Mouse (Mus musculus) lung, postnatal 0 days (tissue): ENCODE data around the gene Slc52a3. TPM values are rescaled to one million over a fixed set of nuclear protein-coding genes. Genes with fewer than 3 reads are reported as not detected.

Source experiments
- ATAC-seq: fragments of 200-750 bp; cut with Nextera tagmentation; 2 replicates; pipeline ENCODE4 v1.8.0; 2017; ENCODE audit warnings: moderate library complexity
- DNase-seq: peaks from one replicate; pipeline ENCODE4 v3.0.0-alpha.2; 2016; ENCODE audit warnings: low spot score
- H3K27ac ChIP-seq: fragments of 300-500 bp; sonication (generic); 2 replicates; pipeline ENCODE4 v1.5.1; 2014; ENCODE audit warnings: antibody characterized with exemption, mild to moderate bottlenecking, low read length, mixed read lengths
- H3K27me3 ChIP-seq: fragments of 300-500 bp; sonication (generic); replicated peaks from 2 replicates; pipeline ENCODE4 v1.6.1; 2014; ENCODE audit warnings: low read length, mixed read lengths; ENCODE audit not compliant: insufficient read depth
- H3K36me3 ChIP-seq: fragments of 300-500 bp; sonication (generic); 2 replicates; pipeline ENCODE4 v1.6.1; 2014; ENCODE audit warnings: low read length, mixed read lengths; ENCODE audit not compliant: insufficient read depth
- H3K4me1 ChIP-seq: fragments of 300-500 bp; sonication (generic); 2 replicates; pipeline ENCODE4 v1.6.1; 2014; ENCODE audit warnings: antibody characterized with exemption, low read depth, low read length, mixed read lengths; ENCODE audit not compliant: insufficient read depth
- H3K4me2 ChIP-seq: fragments of 300-500 bp; sonication (generic); replicated peaks from 2 replicates; pipeline ENCODE4 v1.6.1; 2014; ENCODE audit warnings: low read depth, mild to moderate bottlenecking, low read length, moderate library complexity, mixed read lengths
- H3K4me3 ChIP-seq: fragments of 300-500 bp; sonication (generic); 2 replicates; pipeline ENCODE4 v1.5.1; 2014; ENCODE audit warnings: low read depth, low read length
- H3K9ac ChIP-seq: fragments of 300-500 bp; sonication (generic); replicated peaks from 2 replicates; pipeline ENCODE4 v1.6.1; 2014; ENCODE audit warnings: low read depth, mild to moderate bottlenecking
- H3K9me3 ChIP-seq: fragments of 300-500 bp; sonication (generic); 2 replicates; pipeline ENCODE4 v1.6.1; 2016; ENCODE audit warnings: low read length, mixed read lengths
- CTCF ChIP-seq: IDR thresholded peaks from 2 replicates; pipeline ENCODE4 v1.5.1; 2016; ENCODE audit warnings: antibody characterized with exemption, mild to moderate bottlenecking
- EP300 ChIP-seq: IDR thresholded peaks from 2 replicates; pipeline ENCODE4 v1.6.1; 2016; ENCODE audit warnings: antibody characterized with exemption, mild to moderate bottlenecking, control low read depth
- WGBS: fragments of 180-500 bp; shearing (Covaris S2); extraction: QIAGEN DNeasy Blood & Tissue Kit; methylation state at CpG from one replicate; pipeline ENCODE4 v1.1.7; 2014; 5-methylcytosine and 5-hydroxymethylcytosine counted together
- polyA plus RNA-seq: library from polyadenylated mRNA; unstranded; fragments of >200 nt; fragmentation: Nextera tagmentation; extraction: Ambion mirVana; gene quantifications from 2 replicates; pipeline ENCODE4 v1.2.1, GENCODE M21; 2015

Slc52a3 gene
- polyA plus RNA-seq, 1 experiment from 2014 or later: 26.0 TPM

- ATAC-seq: no peak
Observed at GRCm38 (mm10) chr2:151997776-151998504, 1.6 kb downstream of the Slc52a3 start.

GRCm38 (mm10) chr2:151998505-151998899 lies 2.2 kb downstream of the Slc52a3 start:
- Histone ChIP-seq H3K4me1 (peaks cover 5% of the 10 kb centered on the region; the same call in 1 of the 2 replicates), H3K4me2 (no peak overlapping the region), H3K27ac (no peak overlapping the region), H3K4me3 (no peak overlapping the region), H3K9ac (no peak overlapping the region), H3K27me3 (no peaks in the 10 kb centered on the region), H3K36me3 (no peaks in the 10 kb centered on the region), H3K9me3 (no peaks in the 10 kb centered on the region)
- TF ChIP-seq CTCF (no peak), EP300 (no peak)
- DNase-seq (no peak), ATAC-seq (peak; percentile 30; the same call in 1 of the 2 replicates)
- WGBS: 58% methylated on average over 9 of the region's 9 CpGs

More at GRCm38 (mm10) chr2:151997776-151998504, 1.6 kb downstream of the Slc52a3 start:
- H3K27ac ChIP-seq: no peak overlapping the region
- no peak overlapping the region for H3K9ac ChIP-seq
- H3K9me3 ChIP-seq: no peaks in the 10 kb centered on the region
- 47% methylated on average over 8 of the region's 8 CpGs for WGBS
- peaks cover 5% of the 10 kb centered on the region; the same call in 1 of the 2 replicates for H3K4me1 ChIP-seq
- H3K27me3 ChIP-seq: no peaks in the 10 kb centered on the region
- H3K4me2 ChIP-seq: no peak overlapping the region
- no peak for DNase-seq
- H3K36me3 ChIP-seq: no peaks in the 10 kb centered on the region
- no peak for TF ChIP-seq CTCF
- TF ChIP-seq EP300: no peak
- no peak overlapping the region for H3K4me3 ChIP-seq

DNA sequence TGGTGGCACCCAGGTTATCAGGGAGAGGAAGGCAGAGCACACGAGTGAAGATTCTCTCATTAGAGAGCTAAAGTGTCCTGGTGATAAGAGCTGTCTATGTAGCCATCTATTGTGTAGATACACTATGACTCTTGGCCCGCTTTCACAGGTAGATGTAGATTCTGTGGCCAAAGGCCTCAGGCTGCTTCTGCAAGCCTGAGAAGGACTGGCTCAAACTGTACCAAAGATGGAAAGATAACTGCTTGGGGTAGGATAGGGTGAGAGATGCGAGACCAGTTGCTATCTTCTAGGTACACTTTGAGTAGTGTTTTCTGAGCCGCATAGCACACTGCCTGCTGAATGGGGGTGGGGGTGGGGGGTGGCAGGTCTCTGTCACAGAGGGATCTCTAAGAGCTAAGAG lies 2.6 kb downstream of the Slc52a3 start:
- 57% methylated on average over 4 of the region's 4 CpGs for WGBS
- Histone ChIP-seq H3K27ac (no peak overlapping the region), H3K9me3 (no peaks in the 10 kb centered on the region), H3K4me2 (no peak overlapping the region), H3K4me1 (peaks cover 5% of the 10 kb centered on the region; the same call in 1 of the 2 replicates), H3K4me3 (no peak overlapping the region), H3K27me3 (no peaks in the 10 kb centered on the region), H3K9ac (no peak overlapping the region), H3K36me3 (no peaks in the 10 kb centered on the region)
- no peak for ATAC-seq
- DNase-seq: no peak
- TF ChIP-seq EP300 (no peak), CTCF (no peak)

- Histone ChIP-seq H3K9ac (no peak overlapping the region; the same call in 1 of the 2 replicates), H3K9me3 (no peaks in the 10 kb centered on the region), H3K36me3 (no peaks in the 10 kb centered on the region), H3K4me2 (peak overlapping the region; percentile 38), H3K4me1 (peaks cover 5% of the 10 kb centered on the region; the same call in 1 of the 2 replicates), H3K4me3 (no peak overlapping the region), H3K27ac (no peak overlapping the region), H3K27me3 (no peaks in the 10 kb centered on the region)
- TF ChIP-seq EP300 (no peak), CTCF (peak; percentile 15; the same call in 1 of the 2 replicates)
- peak; percentile 73 for DNase-seq
- ATAC-seq: peak; percentile 58
- 12% methylated on average over 20 of the region's 20 CpGs for WGBS
Observed at GRCm38 (mm10) chr2:151999669-152000290, 3.5 kb downstream of the Slc52a3 start.

- Histone ChIP-seq H3K36me3 (no peaks in the 10 kb centered on the region), H3K27ac (no peak overlapping the region), H3K4me3 (no peak overlapping the region), H3K27me3 (no peaks in the 10 kb centered on the region), H3K4me1 (peaks cover 5% of the 10 kb centered on the region; the same call in 1 of the 2 replicates), H3K4me2 (peak overlapping the region; percentile 38; the same call in 1 of the 2 replicates), H3K9ac (no peak overlapping the region), H3K9me3 (no peaks in the 10 kb centered on the region)
- TF ChIP-seq EP300 (no peak), CTCF (no peak)
- WGBS: 62% methylated on average over 3 of the region's 3 CpGs
- DNase-seq (no peak), ATAC-seq (no peak)
Observed at GRCm38 (mm10) chr2:152000291-152000679, 4.0 kb downstream of the Slc52a3 start.

DNA sequence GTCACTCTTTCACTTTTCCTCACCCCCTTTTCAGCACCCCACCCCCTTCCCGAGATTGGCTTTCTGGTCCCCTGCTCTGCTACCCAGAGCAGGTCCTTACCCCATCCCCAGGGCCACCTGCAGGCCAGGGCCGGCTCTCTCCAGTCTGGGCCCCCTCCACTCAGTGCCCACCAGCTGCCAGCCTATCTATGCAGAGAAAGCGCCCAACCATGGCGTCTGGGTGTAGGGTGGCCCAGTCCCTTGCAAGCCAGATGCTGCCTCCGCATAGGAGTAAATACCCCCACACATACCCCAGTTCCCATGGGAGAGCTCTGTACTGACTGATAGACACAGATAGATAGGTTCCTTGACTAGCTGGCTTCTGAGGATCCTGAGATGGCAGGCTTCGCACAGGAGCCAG lies 4.4 kb downstream of the Slc52a3 start:
- no peak overlapping the region for H3K4me3 ChIP-seq
- DNase-seq: no peak
- H3K27me3 ChIP-seq: no peaks in the 10 kb centered on the region

More for the DNA sequence above, 4.4 kb downstream of the Slc52a3 start:
- TF ChIP-seq EP300 (no peak), CTCF (no peak)
- H3K9me3 ChIP-seq: no peaks in the 10 kb centered on the region
- no peak for ATAC-seq
- no peak overlapping the region for H3K9ac ChIP-seq
- WGBS: 64% methylated on average over 6 of the region's 6 CpGs
- H3K36me3 ChIP-seq: no peaks in the 10 kb centered on the region
- H3K4me1 ChIP-seq: peaks cover 5% of the 10 kb centered on the region; the same call in 1 of the 2 replicates
- H3K4me2 ChIP-seq: no peak overlapping the region
- no peak overlapping the region for H3K27ac ChIP-seq
